In the genomic region with DNA sequence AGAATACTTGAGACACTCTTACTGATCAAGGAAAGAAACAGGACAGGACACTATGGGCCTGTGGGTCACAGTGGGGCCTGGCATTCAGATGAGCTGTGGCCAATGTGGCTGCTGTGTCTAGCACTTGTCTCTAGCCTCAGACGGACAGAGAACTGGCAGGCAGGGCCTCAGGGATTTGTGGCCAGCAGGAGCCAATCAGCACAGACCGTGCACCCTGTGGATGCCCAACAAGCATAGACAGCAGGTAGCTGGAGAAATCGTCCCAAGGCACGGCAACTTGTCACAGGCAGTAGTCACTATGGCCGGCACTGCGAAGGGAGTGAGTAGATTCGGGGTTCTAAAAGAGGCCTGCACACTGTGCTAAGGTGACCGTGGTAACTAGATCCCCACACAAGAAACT, we compare ENCODE assay signal across 9 mouse cellular contexts. TPM values are rescaled to one million over a fixed set of nuclear protein-coding genes. Genes with fewer than 3 reads are reported as not detected.
DNase-seq lines count a peak whose midpoint lies in the region; ATAC-seq lines count a peak whose summit lies in the region.
"Had no signal": no experiment of that assay in that cellular context is flagged by ENCODE, and none has a peak within 500 bp of the region (broad histone marks: within the 10 kb centered on the region; RNA-seq: fewer than 3 reads in every experiment).

No protein-coding gene starts in this region.

- ATAC-seq in megakaryocyte, adult 5-6 weeks (ENCODE audit: poor library complexity, severe bottlenecking): no peak
- ATAC-seq in forebrain, embryonic 15.5 days (replicated peaks): 0 out of 2 replicates have a peak, but pooled peaks have one; percentile 18
- no peak for ATAC-seq in monocyte, adult 5-6 weeks (replicated peaks; ENCODE audit: insufficient number of reproducible peaks, low FRiP score, low TSS enrichment, poor library complexity, severe bottlenecking)

- no peak overlapping the region for H3K4me2 ChIP-seq in forebrain, embryonic 15.5 days (replicated peaks)
- H3K4me2 ChIP-seq: hindbrain, embryonic 15.5 days had no signal

- 0 out of 2 replicates have a peak, but pooled peaks cover 5% of the 10 kb centered on the region for H3K9me3 ChIP-seq in megakaryocyte, embryonic 14.5 days
- H3K9me3 ChIP-seq in forebrain, embryonic 15.5 days: no peaks in the 10 kb centered on the region
- H3K9me3 ChIP-seq: hindbrain, embryonic 15.5 days had no signal

- H3K9ac ChIP-seq in forebrain, embryonic 15.5 days (replicated peaks): no peak overlapping the region
- H3K9ac ChIP-seq: hindbrain, embryonic 15.5 days had no signal

- WGBS in forebrain, embryonic 15.5 days: 36% methylated on average over 8 of the region's 8 CpGs

- DNase-seq in gastrocnemius, postnatal 14 days: peak; percentile 29
- no peak for DNase-seq in gastrocnemius, postnatal 25 days
- DNase-seq in natural killer cell, adult 2 months (ENCODE audit: low spot score in 2 of 2): peak; percentile 56 to 71
- DNase-seq in adrenal gland, adult 8-10 months: no peak

- H3K27me3 ChIP-seq in megakaryocyte, embryonic 14.5 days (replicated peaks): no peaks in the 10 kb centered on the region
- no peaks in the 10 kb centered on the region for H3K27me3 ChIP-seq in forebrain, embryonic 15.5 days
- H3K27me3 ChIP-seq: hindbrain, embryonic 15.5 days had no signal

- intact Hi-C loops in gastrocnemius, postnatal 14 days (cut with DNase I; ENCODE audit: low total_unique reads): no loop called here

- peaks cover 72% of the 10 kb centered on the region for H3K36me3 ChIP-seq in megakaryocyte, embryonic 14.5 days (replicated peaks; ENCODE audit: low read length)
- peaks cover 8% of the 10 kb centered on the region for H3K36me3 ChIP-seq in forebrain, embryonic 15.5 days

- no peak overlapping the region for H3K27ac ChIP-seq in forebrain, embryonic 15.5 days (replicated peaks)

- H3K4me1 ChIP-seq in megakaryocyte, embryonic 14.5 days: peaks cover 96% of the 10 kb centered on the region
- H3K4me1 ChIP-seq in forebrain, embryonic 15.5 days: peaks cover 26% of the 10 kb centered on the region

- H3K4me3 ChIP-seq in megakaryocyte, embryonic 14.5 days (replicated peaks): peak overlapping the region; percentile 83
- no peak overlapping the region for H3K4me3 ChIP-seq in forebrain, embryonic 15.5 days
- H3K4me3 ChIP-seq: hindbrain, embryonic 15.5 days had no signal

RNA-seq across cellular contexts. Expression of a gene that starts 58.7 kb away (rescaled TPM):
- total RNA-seq in gastrocnemius, postnatal 14 days (2021): 10 to 100 TPM; 41.6 to 51.6 TPM
- 10 to 100 TPM; 31.3 to 34.7 TPM for total RNA-seq in gastrocnemius, postnatal 25 days (2021)
- 31.5 and 38.7 TPM in 2 replicates for polyA plus RNA-seq in megakaryocyte, embryonic 14.5 days (2012; ENCODE audit: insufficient read depth, low replicate concordance)
- 41.5 and 42.9 TPM in 2 replicates for total RNA-seq in megakaryocyte, adult 5-6 weeks (2015)
- 12.4 and 13.3 TPM in 2 replicates for total RNA-seq in megakaryocyte, adult 5-6 weeks (2017)
- 14.3 TPM in 2 replicates for polyA plus RNA-seq in forebrain, embryonic 15.5 days (2015; fragmentation: Nextera tagmentation; extraction: Ambion mirVana)
- total RNA-seq in monocyte, adult 5-6 weeks (2017): 13.5 to 26.2 TPM (median 17.7 TPM) in 3 replicates
- total RNA-seq in adrenal gland, adult 8-10 months (2022): 10 to 100 TPM; 64.1 to 85.4 (median 69.1) TPM

Comparison
In these comparisons a context has a peak if more than half of its experiments do, and no peak if none do; other contexts are left out.
1. DNase-seq: peak in gastrocnemius, postnatal 14 days (single experiment) and natural killer cell, adult 2 months (2 of 2); none in gastrocnemius, postnatal 25 days (single experiment) and adrenal gland, adult 8-10 months (single experiment).